Mouse (Mus musculus): ENCODE measurements at regions not wholly inside any gene's neighbourhood (a gene's known extent, or its start where the extent isn't known, plus 50 kb on each side); places are given as distances from the start of the nearest gene placed in this dataset.

DNA sequence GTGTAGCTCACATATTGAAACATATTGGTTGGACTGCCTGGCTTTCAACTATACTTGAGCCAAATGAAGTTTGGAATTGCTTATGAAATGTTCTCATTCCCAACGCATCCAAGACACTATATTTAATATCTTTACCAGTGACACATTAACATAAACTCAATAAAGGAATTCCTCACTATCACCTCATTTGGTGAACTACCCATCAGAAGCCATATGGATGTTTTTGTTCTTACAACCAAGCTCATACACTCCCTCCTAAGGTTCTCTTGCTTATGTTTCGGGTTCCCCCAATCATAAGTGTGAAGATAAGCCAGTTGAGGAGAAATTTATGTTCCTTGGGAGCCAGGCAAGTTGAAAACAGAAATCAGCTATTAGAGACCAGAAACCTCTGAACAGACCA is 89.1 kb downstream of the Car2 start:
- no peak overlapping the region for H3K4me2 ChIP-seq
- no peaks in the 10 kb centered on the region for H3K36me3 ChIP-seq
- H3K4me1 ChIP-seq: 0 out of 2 replicates have a peak, but pooled peaks cover 6% of the 10 kb centered on the region
- H3K9ac ChIP-seq: no peak overlapping the region
- 42% methylated on average over 2 of the region's 2 CpGs for WGBS
- no peaks in the 10 kb centered on the region for H3K9me3 ChIP-seq
- ATAC-seq (ENCODE audit: borderline replicate concordance, extremely low read depth, low FRiP score, low TSS enrichment): peak; percentile 94
- no peak overlapping the region for H3K4me3 ChIP-seq
- H3K27ac ChIP-seq: peak overlapping the region; percentile 38
- no peaks in the 10 kb centered on the region for H3K27me3 ChIP-seq

DNA sequence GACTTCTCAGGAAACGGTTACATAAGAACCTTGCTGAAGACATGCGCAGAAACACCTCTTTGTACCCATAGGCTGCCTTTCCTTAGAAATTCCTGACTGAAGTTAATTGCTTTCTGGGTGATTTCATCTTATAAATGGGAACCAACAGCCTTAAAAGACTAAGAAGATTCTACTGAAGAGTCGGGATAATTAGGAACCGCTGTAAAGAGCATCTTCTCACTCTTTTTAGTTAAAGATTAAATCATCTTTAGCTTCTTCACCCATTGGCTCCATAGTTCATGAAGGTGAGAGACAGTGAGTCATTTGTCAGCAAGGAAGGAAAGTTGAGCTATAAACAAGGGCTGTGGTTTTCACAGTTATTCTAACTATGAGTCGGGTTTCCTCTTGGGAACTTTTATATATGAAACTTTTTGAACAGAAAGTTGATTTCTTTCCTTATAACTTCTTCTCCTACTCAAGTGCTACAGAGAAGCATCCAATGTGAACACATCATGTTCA is 93.1 kb downstream of the Car2 start:
- Histone ChIP-seq H3K4me2 (no peak overlapping the region), H3K36me3 (no peaks in the 10 kb centered on the region), H3K9me3 (no peaks in the 10 kb centered on the region), H3K9ac (no peak overlapping the region), H3K4me1 (0 out of 2 replicates have a peak, but pooled peaks cover 6% of the 10 kb centered on the region), H3K27me3 (no peaks in the 10 kb centered on the region), H3K4me3 (no peak overlapping the region), H3K27ac (no peak overlapping the region)
- ATAC-seq (ENCODE audit: borderline replicate concordance, extremely low read depth, low FRiP score, low TSS enrichment): no peak
- WGBS: 54% methylated on average over 5 of the region's 5 CpGs

DNA sequence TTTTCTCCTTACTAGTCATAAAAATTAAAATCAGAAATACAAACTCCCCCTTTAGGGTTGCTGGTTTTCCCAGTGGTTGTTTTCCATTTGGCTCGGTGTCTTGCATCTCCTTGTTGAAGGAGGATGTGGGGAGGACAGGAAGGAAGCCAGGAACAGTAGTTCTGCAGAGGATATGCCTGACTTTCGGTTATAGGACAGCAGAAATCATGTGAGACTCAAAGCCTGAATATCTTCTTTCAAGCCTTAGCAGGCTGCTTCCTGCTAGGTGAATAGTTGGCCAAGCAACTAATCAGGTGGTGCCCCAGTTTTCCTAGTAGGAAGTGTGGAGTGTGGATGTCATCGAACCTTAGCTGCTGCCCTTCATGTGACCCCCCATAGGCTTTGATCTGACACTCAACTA is 103.6 kb downstream of the Car2 start:
- no peaks in the 10 kb centered on the region for H3K4me1 ChIP-seq
- no peaks in the 10 kb centered on the region for H3K9me3 ChIP-seq
- H3K9ac ChIP-seq: no peak overlapping the region
- no peaks in the 10 kb centered on the region for H3K36me3 ChIP-seq
- 62% methylated on average over 3 of the region's 3 CpGs for WGBS
- no peak overlapping the region for H3K27ac ChIP-seq
- no peaks in the 10 kb centered on the region for H3K27me3 ChIP-seq
- no peak overlapping the region for H3K4me2 ChIP-seq
- no peak for ATAC-seq (ENCODE audit: borderline replicate concordance, extremely low read depth, low FRiP score, low TSS enrichment)
- no peak overlapping the region for H3K4me3 ChIP-seq

DNA sequence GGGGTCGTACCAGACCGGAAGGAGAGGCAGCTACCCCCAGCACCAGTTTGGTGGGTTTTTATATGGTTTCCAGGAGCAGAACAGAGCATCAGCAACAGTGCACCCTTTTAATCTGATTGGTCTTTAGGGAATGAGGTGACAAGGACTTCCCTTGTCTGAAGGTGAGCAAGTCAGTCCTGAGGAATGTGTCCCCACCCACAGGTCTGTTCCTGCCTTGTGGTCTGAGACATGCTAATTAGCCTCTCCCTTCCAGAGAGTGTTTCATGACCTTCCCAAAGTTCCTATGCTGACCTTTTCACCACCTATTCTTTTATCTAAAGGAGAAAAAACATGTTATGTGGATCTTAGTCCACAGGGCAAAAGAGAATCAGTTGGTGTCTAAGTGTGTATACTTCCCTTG is 107.9 kb downstream of the Car2 start:
- no peak overlapping the region for H3K9ac ChIP-seq
- no peaks in the 10 kb centered on the region for H3K36me3 ChIP-seq
- 81% methylated on average over 2 of the region's 2 CpGs for WGBS
- H3K4me1 ChIP-seq: no peaks in the 10 kb centered on the region
- H3K4me2 ChIP-seq: no peak overlapping the region
- no peak overlapping the region for H3K27ac ChIP-seq
- no peaks in the 10 kb centered on the region for H3K9me3 ChIP-seq
- H3K4me3 ChIP-seq: no peak overlapping the region
- no peaks in the 10 kb centered on the region for H3K27me3 ChIP-seq
- no peak for ATAC-seq (ENCODE audit: borderline replicate concordance, extremely low read depth, low FRiP score, low TSS enrichment)

DNA sequence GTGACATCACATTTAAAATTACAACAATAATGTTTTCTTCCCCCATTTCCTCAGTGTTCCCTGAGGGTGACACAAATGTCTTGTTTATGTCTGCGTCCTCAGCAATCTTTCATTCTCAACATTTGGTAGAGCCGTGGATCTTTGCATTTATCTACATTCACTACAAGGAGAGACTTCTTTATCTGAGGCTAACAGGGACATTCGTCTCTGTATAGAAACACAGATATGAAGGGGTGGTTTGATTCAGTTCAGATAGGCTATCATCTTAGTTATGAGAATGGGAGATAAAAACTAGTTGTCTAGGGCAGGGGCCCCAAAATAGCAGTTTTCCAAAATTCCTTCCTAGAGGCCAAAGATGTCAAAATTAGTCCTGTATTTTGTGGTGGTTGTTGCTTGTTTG is 111.2 kb downstream of the Car2 start:
- 48% methylated on average over 3 of the region's 3 CpGs for WGBS
- no peaks in the 10 kb centered on the region for H3K27me3 ChIP-seq

DNA sequence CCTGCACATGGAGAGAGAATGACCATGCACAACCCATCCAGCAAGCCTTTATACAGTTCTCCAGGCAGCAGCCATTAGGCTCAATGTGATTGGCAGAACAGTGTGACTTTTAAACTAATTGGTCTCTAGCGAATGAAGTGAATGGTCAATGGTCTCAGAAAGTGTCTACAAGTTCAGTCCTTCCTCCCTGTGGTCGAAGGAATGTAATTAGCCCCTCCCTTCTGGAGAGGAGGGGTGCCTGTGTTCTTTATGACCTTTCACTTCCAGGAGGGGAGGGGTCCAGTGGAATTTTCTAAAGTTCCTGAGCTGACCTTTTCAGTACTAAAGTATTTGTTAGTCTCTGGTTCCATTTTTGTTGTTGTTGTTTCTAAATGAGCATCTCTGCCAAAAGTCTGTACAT is 112.4 kb downstream of the Car2 start:
- Histone ChIP-seq H3K27me3 (no peaks in the 10 kb centered on the region), H3K27ac (no peak overlapping the region), H3K9me3 (no peaks in the 10 kb centered on the region), H3K9ac (no peak overlapping the region), H3K4me1 (no peaks in the 10 kb centered on the region), H3K4me3 (no peak overlapping the region), H3K36me3 (no peaks in the 10 kb centered on the region), H3K4me2 (no peak overlapping the region)
- no peak for ATAC-seq (ENCODE audit: borderline replicate concordance, extremely low read depth, low FRiP score, low TSS enrichment)
- 53% methylated on average over 2 of the region's 2 CpGs for WGBS

More for the DNA sequence above, 111.2 kb downstream of the Car2 start:
- Histone ChIP-seq H3K4me2 (no peak overlapping the region), H3K9ac (no peak overlapping the region), H3K27ac (no peak overlapping the region), H3K4me1 (no peaks in the 10 kb centered on the region), H3K9me3 (no peaks in the 10 kb centered on the region), H3K36me3 (no peaks in the 10 kb centered on the region), H3K4me3 (no peak overlapping the region)
- ATAC-seq (ENCODE audit: borderline replicate concordance, extremely low read depth, low FRiP score, low TSS enrichment): no peak

DNA sequence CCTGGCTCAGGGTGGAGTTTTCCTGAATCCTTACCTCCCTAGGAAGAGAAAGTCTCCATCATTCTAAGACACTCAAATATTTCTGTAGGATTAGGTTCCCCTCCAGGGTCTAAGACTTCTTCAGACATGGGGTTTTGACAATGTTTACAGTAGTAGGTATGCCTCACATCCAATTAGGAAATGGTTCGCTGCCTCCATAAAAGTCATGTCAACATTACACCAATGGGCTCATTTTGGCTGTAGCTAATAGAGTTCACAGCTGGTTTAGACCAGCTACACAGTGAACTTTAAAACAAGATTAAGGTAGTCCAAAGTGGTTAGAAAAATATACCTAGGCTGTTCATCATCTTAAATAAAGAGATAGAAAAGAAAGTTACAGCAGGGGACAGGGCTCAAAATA is 113.3 kb downstream of the Car2 start:
- H3K27ac ChIP-seq: no peak overlapping the region
- WGBS: 78% methylated on average over 1 of the region's 1 CpGs
- no peak overlapping the region for H3K4me3 ChIP-seq
- H3K9ac ChIP-seq: no peak overlapping the region
- no peaks in the 10 kb centered on the region for H3K4me1 ChIP-seq
- no peak for ATAC-seq (ENCODE audit: borderline replicate concordance, extremely low read depth, low FRiP score, low TSS enrichment)
- H3K36me3 ChIP-seq: no peaks in the 10 kb centered on the region
- H3K27me3 ChIP-seq: no peaks in the 10 kb centered on the region
- H3K9me3 ChIP-seq: no peaks in the 10 kb centered on the region
- H3K4me2 ChIP-seq: no peak overlapping the region

DNA sequence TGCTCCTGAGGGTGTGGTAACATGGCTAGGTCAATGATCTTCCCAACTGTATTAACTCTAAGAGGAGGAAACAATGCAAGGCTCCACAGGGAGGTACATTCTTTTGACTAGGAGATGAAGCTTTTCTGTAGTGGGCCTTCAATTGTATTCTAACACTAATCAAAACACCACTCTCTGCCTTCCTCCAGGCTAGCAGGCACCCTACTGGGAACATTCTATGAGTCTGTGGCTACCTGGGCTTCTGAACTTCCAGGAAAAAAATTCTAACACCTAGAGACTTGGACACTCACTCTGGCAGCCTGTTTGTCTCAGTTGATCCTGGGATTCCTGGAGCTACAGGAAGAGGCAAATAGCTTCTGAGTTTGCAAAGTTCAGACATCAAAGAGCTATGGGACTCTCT is 113.8 kb downstream of the Car2 start:
- H3K27ac ChIP-seq: no peak overlapping the region
- H3K9ac ChIP-seq: no peak overlapping the region
- H3K27me3 ChIP-seq: no peaks in the 10 kb centered on the region
- no peak overlapping the region for H3K4me2 ChIP-seq
- no peak overlapping the region for H3K4me3 ChIP-seq
- ATAC-seq (ENCODE audit: borderline replicate concordance, extremely low read depth, low FRiP score, low TSS enrichment): no peak
- H3K9me3 ChIP-seq: no peaks in the 10 kb centered on the region
- no peaks in the 10 kb centered on the region for H3K36me3 ChIP-seq
- no peaks in the 10 kb centered on the region for H3K4me1 ChIP-seq

DNA sequence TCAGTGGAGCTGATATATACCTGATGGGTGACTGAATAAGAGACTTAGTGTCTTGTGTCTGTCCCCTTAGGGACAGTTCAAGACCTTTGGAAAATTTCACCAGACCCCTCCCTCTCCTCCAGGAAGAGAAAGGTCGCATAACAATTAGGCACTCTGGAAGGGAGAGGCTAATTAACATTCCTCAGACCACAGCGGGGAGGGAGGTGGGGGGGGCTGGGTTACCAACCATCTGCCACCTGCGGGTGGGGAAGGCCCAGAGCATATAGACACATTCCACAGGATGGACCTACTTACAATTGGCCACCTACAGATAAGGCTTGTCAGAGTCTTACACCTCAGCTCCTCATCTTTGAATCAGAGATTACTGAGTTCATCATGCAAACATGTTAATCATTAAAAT is 114.6 kb downstream of the Car2 start:
- no peak overlapping the region for H3K27ac ChIP-seq
- H3K9me3 ChIP-seq: no peaks in the 10 kb centered on the region
- no peak for ATAC-seq (ENCODE audit: borderline replicate concordance, extremely low read depth, low FRiP score, low TSS enrichment)
- no peak overlapping the region for H3K9ac ChIP-seq
- H3K4me3 ChIP-seq: no peak overlapping the region
- WGBS: 26% methylated on average over 3 of the region's 3 CpGs
- H3K4me1 ChIP-seq: no peaks in the 10 kb centered on the region
- H3K4me2 ChIP-seq: no peak overlapping the region
- H3K27me3 ChIP-seq: no peaks in the 10 kb centered on the region
- no peaks in the 10 kb centered on the region for H3K36me3 ChIP-seq

DNA sequence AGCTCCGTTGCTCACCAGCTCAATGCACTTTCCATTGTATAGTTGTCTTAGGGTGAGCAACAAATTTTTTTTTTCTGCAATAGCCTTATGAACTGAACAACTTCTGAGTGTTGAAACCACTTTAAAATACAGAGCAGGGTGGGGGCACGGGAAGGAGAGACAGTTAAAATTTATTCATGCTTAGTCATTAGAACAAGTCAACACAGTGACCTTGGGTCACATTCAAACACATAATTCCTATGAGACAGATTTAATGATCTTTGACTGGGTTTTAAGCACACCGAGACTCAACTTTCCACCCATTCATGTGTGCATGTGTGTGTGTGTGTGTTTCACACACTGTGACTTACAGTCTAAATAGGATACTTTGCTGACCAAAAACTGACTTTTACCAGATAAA is 121.7 kb downstream of the Car2 start:
- Histone ChIP-seq H3K27me3 (no peaks in the 10 kb centered on the region), H3K9me3 (no peaks in the 10 kb centered on the region), H3K4me2 (no peak overlapping the region), H3K27ac (no peak overlapping the region), H3K9ac (no peak overlapping the region), H3K36me3 (no peaks in the 10 kb centered on the region), H3K4me3 (no peak overlapping the region), H3K4me1 (no peaks in the 10 kb centered on the region)
- ATAC-seq (ENCODE audit: borderline replicate concordance, extremely low read depth, low FRiP score, low TSS enrichment): no peak
- 77% methylated on average over 3 of the region's 3 CpGs for WGBS

DNA sequence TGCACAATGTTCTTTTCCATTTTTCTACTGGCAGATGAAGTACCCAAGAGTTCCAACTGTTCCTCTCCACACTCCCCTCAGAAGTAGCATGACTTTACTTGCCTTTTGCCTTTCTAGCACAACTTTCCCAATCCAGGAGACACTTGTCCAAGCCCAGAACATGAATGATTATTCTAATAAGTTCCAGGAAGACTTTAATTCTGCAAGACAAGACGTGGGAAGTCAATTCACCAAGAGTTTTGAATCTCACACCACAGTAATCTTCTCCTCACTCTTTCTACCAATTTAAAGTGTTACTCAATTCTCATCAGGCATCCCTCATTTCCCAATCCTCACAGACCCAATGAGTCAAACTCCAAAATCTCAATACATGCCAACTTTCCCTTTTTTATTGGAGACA is 122.4 kb downstream of the Car2 start:
- Histone ChIP-seq H3K36me3 (no peaks in the 10 kb centered on the region), H3K4me3 (no peak overlapping the region), H3K27ac (no peak overlapping the region), H3K4me2 (no peak overlapping the region), H3K27me3 (no peaks in the 10 kb centered on the region), H3K9ac (no peak overlapping the region), H3K9me3 (no peaks in the 10 kb centered on the region), H3K4me1 (no peaks in the 10 kb centered on the region)
- 78% methylated on average over 1 of the region's 1 CpGs for WGBS
- ATAC-seq (ENCODE audit: borderline replicate concordance, extremely low read depth, low FRiP score, low TSS enrichment): no peak

DNA sequence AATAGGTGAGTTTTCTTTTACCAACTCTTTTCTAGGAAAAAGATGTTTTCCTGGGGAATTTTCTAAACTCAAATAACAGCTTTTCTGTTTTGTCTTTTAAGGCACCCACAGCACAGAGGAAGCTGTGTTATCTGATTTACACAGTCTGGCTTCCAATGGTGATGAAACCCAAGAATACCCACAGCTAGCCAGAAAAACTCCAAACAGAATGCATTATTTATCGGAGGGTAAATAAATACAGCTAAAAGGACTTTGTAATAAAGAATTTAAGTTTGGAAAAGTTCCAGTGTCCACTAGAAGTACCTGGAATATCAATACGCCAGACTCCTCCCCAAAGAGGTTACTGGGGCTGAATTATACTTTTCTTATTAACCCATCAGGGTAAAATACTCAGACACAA is 123.7 kb downstream of the Car2 start:
- 69% methylated on average over 2 of the region's 2 CpGs for WGBS
- Histone ChIP-seq H3K27ac (no peak overlapping the region), H3K9ac (no peak overlapping the region), H3K4me1 (no peaks in the 10 kb centered on the region), H3K36me3 (no peaks in the 10 kb centered on the region), H3K27me3 (no peaks in the 10 kb centered on the region), H3K9me3 (no peaks in the 10 kb centered on the region), H3K4me3 (no peak overlapping the region), H3K4me2 (no peak overlapping the region)
- no peak for ATAC-seq (ENCODE audit: borderline replicate concordance, extremely low read depth, low FRiP score, low TSS enrichment)

DNA sequence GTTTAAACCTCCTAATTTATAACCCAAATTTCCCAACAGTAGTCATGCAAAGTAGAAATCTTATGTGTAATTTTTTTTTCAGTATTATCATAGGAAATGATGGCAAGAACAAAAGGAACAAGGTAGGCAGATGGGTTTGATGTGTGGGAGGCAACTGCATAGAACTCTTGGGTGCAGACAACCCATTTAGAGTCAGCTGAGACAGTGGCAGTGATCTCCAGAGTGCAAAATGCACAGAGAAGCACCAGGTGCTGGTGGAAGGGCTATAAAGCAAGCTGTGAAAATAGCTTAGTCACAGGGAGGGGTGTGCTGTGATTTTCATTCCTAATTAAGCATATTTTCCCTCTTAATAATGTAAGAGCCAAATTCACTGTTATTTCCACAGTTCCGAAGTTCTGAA is 130.5 kb downstream of the Car2 start:
- H3K9ac ChIP-seq: no peak overlapping the region
- H3K4me2 ChIP-seq: no peak overlapping the region
- no peak overlapping the region for H3K4me3 ChIP-seq
- ATAC-seq (ENCODE audit: borderline replicate concordance, extremely low read depth, low FRiP score, low TSS enrichment): no peak
- H3K27ac ChIP-seq: no peak overlapping the region
- no peaks in the 10 kb centered on the region for H3K36me3 ChIP-seq
- H3K27me3 ChIP-seq: no peaks in the 10 kb centered on the region
- WGBS: 45% methylated on average over 1 of the region's 1 CpGs
- H3K9me3 ChIP-seq: no peaks in the 10 kb centered on the region
- no peaks in the 10 kb centered on the region for H3K4me1 ChIP-seq

Data from lung, embryonic 15.5 days (tissue).